Mouse (Mus musculus) monocyte, adult 2 months (primary cell): Measurements from ENCODE around the gene Foxn1.
A peak's percentile ranks its signal among the peaks of the same experiment; 100 is the strongest.

ENCODE experiments used
- DNase-seq, 2 experiments: peaks; one replicate each; pipeline ENCODE4 v3.0.0; 2022; ENCODE audit warnings: low spot score in 2 of 2, low read depth in 1 of 2

Gene Foxn1

GRCm38 (mm10) chr11:78401469-78401868 is 15.1 kb upstream of the Foxn1 start:
- DNase-seq = no peak

DNA sequence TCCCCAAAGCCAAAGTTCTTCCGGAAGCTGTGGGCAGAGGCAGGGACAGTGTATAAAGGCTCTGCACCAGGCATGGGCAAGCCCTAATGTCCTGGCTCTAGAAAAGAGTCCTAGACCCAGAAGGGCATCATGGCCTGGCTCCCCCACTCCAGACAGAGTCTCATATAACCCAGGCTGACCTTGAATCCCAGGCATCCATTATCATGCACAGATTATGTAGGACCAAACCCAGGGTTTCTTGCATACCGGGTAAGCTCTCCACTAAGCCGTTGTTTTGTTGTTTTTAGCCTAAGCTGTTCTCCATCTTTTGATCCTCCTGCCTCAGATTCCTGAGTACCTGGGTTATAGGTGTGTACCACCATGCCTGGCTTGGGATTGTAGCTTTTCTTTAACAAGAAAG is 14.6 kb upstream of the Foxn1 start:
- DNase-seq = no peak

DNA sequence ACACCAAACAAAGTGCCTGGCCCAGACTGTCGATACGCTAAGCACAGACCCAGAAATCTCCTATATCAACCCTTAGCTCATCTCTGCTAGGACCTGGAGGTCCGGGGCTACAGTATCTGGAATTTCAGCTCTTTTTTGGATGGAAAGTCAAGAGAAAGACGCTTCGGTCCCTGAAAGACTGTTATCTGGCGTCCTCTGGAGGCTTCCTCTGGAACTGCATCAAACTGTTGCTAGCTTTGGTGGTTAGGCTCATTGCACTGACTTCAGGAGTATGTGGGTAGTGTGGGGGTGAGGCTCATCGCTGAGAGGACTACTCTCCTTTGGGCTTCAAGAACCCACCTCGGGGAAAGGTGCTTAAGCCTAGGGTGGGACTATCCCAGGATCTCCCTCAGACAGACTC is 13.3 kb upstream of the Foxn1 start:
- DNase-seq = peak in 1 of 2 experiments; percentile 52

GRCm38 (mm10) chr11:78398212-78398611 is 11.9 kb upstream of the Foxn1 start:
- no peak for DNase-seq

DNA sequence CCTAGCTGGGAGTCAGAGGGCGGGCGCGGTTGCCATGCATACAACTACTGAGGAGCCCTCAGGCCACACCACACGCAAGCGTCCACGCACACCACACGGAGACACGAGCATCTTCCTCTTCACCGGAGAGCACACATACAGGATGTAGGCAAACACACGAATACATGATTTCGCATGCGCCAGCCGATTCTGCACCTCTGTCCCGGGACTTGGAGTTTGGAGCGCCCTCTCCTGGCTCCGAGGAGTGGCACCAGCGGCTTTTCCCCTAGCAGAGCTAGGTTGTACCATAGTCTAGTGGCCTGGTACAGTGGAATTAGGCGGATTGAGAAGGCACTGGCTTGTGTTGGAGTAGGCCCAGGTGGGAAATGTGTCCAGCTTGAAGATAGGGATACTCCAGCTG is 11.0 kb upstream of the Foxn1 start:
- peak; percentile 17 to 29 for DNase-seq

DNA sequence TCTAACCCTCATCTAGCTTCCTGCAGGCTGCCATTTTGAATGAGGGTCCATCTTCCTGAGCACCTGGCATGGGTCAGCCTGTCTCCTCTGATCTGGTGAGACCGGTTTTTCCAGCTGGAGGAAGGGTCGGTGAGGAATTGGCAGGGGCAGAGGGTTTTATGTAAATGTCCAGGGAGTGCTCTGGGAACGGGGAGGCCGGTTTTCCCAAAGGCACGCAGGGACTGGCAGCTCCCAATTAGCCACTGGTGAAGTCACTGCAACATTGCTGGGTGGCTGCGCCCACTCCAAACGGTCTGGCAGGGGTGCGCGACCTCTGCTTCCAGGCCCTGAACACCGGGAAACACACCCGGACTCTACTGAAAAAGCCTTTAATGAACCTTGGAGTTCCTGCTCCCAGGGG is 10.6 kb upstream of the Foxn1 start:
- DNase-seq = no peak

DNA sequence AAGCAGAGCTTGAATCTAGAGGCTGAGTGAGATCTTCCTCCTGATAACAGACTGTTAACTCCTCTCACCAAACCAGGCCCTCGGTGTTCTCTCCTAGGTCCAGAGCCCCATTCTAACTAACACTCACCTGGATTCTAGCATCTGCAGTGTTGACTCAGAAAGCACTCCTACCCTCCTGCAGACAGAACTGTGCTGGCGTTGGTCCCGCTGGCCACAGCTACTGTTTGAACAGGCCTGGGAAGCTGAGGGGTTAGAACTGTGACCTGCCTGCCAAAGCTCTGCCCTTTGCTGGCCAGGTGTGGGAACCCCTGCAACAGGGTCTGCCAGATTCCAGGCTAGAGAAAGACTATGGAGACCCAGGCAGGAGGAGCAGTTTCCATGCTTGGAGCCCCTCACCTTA is 6.4 kb upstream of the Foxn1 start:
- no peak for DNase-seq

DNA sequence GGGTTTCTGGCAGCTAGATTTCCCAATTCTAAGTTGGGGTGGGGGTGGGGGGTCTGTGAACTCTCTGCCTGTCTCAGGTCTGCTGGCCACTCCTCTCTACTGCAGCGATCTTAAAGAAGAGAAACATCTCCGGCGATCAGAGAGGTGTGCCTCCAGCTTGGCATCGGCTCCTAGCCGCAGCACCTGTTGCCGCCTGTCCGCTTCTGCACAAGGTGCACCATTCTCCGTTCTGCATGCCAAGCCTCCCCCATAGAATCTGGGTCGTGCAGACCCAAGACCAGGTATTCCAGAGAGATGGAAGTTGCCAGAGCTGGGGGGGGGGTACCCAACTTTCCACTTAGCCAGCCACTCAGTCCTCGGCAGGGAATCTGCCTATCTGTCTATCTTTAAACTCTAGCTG is 582 bp downstream of the Foxn1 start:
- no peak for DNase-seq

GRCm38 (mm10) chr11:78382701-78383100 is 3.7 kb downstream of the Foxn1 start:
- DNase-seq = no peak

- DNase-seq = no peak
Measured at GRCm38 (mm10) chr11:78382286-78382685, 4.1 kb downstream of the Foxn1 start.

- no peak for DNase-seq
Measured at GRCm38 (mm10) chr11:78380996-78381395, 5.4 kb downstream of the Foxn1 start.

DNA sequence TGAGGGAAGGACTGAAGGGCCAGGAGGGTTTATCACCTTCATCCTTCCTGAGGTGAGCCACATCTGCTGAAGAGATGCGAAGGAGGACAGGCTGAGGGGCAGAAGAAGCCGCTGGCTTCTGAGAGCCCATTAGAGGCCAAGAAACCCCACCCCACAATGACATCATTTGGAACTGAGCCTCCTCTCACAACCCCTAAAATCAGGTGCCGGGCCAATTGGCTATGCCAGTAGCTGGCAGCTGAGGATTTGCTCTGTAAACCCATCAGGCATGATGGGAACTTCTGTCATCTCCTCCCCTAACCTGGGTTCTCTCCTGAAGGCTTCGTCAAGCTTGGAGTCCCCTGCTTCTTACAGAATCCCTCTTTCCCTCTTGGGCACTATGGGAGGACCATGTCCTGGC is 6.0 kb downstream of the Foxn1 start:
- DNase-seq = no peak

- DNase-seq = no peak
Measured at GRCm38 (mm10) chr11:78377549-78378159, 8.7 kb downstream of the Foxn1 start.

- DNase-seq = no peak
Measured at GRCm38 (mm10) chr11:78374147-78374546, 12.2 kb downstream of the Foxn1 start.

DNA sequence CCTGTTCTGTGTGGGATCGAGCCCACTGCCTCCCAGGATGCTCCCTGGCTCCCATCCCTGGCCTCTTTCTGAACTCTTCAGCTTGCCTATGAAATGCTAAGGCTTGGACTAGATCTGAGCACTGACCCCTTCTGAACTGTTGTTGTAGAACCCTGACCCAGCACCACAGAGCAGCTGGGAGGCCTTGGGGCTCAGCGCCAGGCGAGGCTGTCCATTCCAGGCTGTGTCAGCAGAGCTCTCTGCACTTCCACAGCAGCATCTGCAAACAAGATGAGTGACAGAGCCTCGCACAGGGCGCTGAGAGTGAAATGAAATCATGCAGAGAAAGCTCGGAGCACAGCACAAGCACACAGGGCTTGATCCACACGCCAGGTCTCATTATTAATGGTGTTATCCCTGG is 13.7 kb downstream of the Foxn1 start:
- no peak for DNase-seq

DNA sequence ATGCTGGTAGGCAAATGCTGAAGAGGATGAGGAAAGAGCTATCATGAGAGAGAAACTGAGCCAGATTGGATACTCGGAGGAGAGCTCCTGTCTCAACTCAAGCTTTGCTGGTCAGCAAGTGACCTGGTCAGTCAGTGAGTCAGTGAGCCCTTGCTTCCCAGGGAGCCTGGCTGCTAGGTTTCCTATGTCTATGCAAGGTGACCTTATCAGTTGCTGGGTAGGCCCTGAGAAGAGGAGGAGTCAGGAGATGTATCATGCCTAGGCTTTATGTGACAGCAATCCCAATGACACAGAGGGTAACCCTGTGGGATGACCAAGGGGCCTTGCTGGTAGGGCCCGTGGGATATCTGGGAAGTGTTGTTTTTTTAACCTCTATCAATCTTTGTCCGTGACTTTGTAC is 14.2 kb downstream of the Foxn1 start:
- DNase-seq = no peak

DNA sequence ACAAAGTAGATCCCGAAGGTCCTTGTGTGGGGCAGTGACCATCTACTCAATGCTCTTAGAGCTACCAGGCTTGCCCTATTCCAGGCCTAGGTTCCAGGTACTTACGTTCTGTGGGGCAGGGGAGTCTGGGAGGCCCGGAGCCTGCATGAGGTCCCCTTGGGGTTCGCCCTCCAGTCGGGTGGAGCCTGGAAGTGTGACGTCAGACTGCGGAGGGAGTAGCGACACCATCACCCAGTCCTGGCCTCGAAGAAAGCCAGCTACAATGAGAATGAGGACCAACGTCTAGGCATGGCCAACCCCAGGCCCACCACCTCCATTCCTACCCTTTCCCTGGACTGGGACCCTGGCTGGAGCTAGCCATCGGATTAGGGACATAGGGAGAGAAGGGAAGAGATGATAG is 14.6 kb downstream of the Foxn1 start:
- DNase-seq = no peak

DNA sequence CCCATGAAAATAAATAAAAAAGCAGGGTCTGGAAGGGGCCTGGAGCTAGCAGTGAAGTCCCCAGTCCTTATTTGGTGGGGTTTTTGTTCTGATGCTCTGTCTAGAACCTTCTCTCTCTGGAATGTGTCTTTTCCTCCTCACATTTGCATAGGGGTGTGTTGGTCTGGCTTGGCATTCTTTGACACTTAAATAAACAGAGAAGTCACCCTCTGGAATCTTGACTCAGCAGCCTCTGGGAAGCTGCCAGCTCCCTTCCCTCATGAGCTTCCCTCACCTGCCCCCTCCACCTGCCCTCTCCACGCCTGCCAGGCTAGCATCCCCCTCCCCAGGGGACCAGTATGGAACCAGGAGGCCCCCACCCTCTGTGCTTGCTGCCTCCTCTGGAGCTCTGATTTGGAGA is 16.0 kb downstream of the Foxn1 start:
- DNase-seq = no peak

GRCm38 (mm10) chr11:78367456-78368225 is 18.7 kb downstream of the Foxn1 start:
- no peak for DNase-seq

GRCm38 (mm10) chr11:78364103-78364502 is 22.3 kb downstream of the Foxn1 start:
- no peak for DNase-seq

- DNase-seq = no peak
Measured at GRCm38 (mm10) chr11:78363309-78364007, 22.9 kb downstream of the Foxn1 start.

DNA sequence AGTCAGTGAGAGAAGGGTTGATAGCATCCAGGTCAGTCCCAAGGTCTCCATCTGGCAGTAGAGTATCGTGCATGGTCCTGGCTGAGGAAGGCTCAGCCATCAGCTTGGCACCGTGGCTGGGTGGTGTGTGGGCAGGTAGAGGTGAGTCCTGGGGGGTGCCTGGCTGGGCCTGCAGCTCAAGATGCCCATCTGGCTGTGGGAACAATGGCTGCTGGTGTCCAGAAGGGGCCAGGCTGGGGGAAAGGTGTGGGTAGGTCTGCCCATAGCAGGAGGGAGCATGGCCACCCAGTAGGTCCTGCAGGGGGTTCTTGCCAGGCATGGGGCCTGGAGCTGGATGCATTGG is 25.6 kb downstream of the Foxn1 start:
- no peak for DNase-seq
